Mouse (Mus musculus) forebrain, embryonic 14.5 days (tissue): ENCODE data around the gene Tal1. TPM values are rescaled to one million over a fixed set of nuclear protein-coding genes. Genes with fewer than 3 reads are reported as not detected.

ENCODE experiments used
- ATAC-seq: fragments of 200-750 bp; cut with Nextera tagmentation; 2 replicates; pipeline ENCODE4 v1.8.0; 2017; ENCODE audit warnings: mild to moderate bottlenecking, moderate library complexity
- DNase-seq: peaks from one replicate; pipeline ENCODE4 v3.0.0-alpha.2; 2015; ENCODE audit warnings: low spot score
- H3K27ac ChIP-seq: fragments of 300-500 bp; sonication (generic); 2 replicates; pipeline ENCODE4 v1.5.1; 2014; ENCODE audit warnings: low read depth, mild to moderate bottlenecking, control low read depth, low read length, moderate library complexity
- H3K27me3 ChIP-seq: fragments of 300-500 bp; sonication (generic); replicated peaks from 2 replicates; pipeline ENCODE4 v1.6.1; 2014; ENCODE audit warnings: low read length, control low read depth, mixed read lengths; ENCODE audit not compliant: control insufficient read depth, insufficient read depth
- H3K36me3 ChIP-seq: fragments of 300-500 bp; sonication (generic); 2 replicates; pipeline ENCODE4 v1.6.1; 2014; ENCODE audit warnings: low read length, control low read depth; ENCODE audit not compliant: control insufficient read depth, insufficient read depth
- H3K4me1 ChIP-seq: fragments of 300-500 bp; sonication (generic); 2 replicates; pipeline ENCODE4 v1.6.1; 2014; ENCODE audit warnings: antibody characterized with exemption, low read length, control low read depth; ENCODE audit not compliant: control insufficient read depth, insufficient read depth
- H3K4me2 ChIP-seq: fragments of 300-500 bp; sonication (generic); 2 replicates; pipeline ENCODE4 v1.6.1; 2014; ENCODE audit warnings: mild to moderate bottlenecking, control low read depth, low read length
- H3K4me3 ChIP-seq: fragments of 300-500 bp; sonication (generic); 2 replicates; pipeline ENCODE4 v1.5.1; 2014; ENCODE audit warnings: low read depth, low read length, control low read depth
- H3K9ac ChIP-seq: fragments of 300-500 bp; sonication (generic); 2 replicates; pipeline ENCODE4 v1.6.1; 2014; ENCODE audit warnings: mild to moderate bottlenecking, low read length, control low read depth, moderate library complexity
- H3K9me3 ChIP-seq: fragments of 300-500 bp; sonication (generic); replicated peaks from 2 replicates; pipeline ENCODE4 v1.6.1; 2016; ENCODE audit warnings: low read length, control low read depth, mixed read lengths; ENCODE audit not compliant: control insufficient read depth
- WGBS: fragments of 180-500 bp; shearing (Covaris S2); extraction: QIAGEN DNeasy Blood & Tissue Kit; methylation state at CpG from one replicate; pipeline ENCODE4 v1.1.7; 2014; 5-methylcytosine and 5-hydroxymethylcytosine counted together
- polyA plus RNA-seq: library from polyadenylated mRNA; unstranded; fragments of >200 nt; fragmentation: Nextera tagmentation; extraction: Ambion mirVana; gene quantifications from 2 replicates; pipeline ENCODE4 v1.2.1, GENCODE M21; 2014

Tal1 gene
- polyA plus RNA-seq, 1 experiment from 2014 or later = 1.0 TPM

- Histone ChIP-seq H3K27ac (no peak overlapping the region), H3K4me3 (no peak overlapping the region), H3K27me3 (peaks cover 21% of the 10 kb centered on the region), H3K4me1 (peaks cover 4% of the 10 kb centered on the region; the same call in 1 of the 2 replicates), H3K9me3 (no peaks in the 10 kb centered on the region), H3K4me2 (no peak overlapping the region), H3K9ac (no peak overlapping the region), H3K36me3 (no peaks in the 10 kb centered on the region)
- DNase-seq (no peak), ATAC-seq (no peak)
- WGBS = 75% methylated on average over 4 of the region's 4 CpGs
Measured at GRCm38 (mm10) chr4:115093331-115093864, 37.2 kb downstream of the Tal1 start.

GRCm38 (mm10) chr4:115094056-115094455, 37.8 kb downstream of the Tal1 start:
- Histone ChIP-seq H3K4me1 (peaks cover 4% of the 10 kb centered on the region; the same call in 1 of the 2 replicates), H3K4me3 (no peak overlapping the region), H3K27me3 (peaks cover 21% of the 10 kb centered on the region), H3K36me3 (no peaks in the 10 kb centered on the region), H3K27ac (no peak overlapping the region), H3K9ac (no peak overlapping the region), H3K9me3 (no peaks in the 10 kb centered on the region), H3K4me2 (no peak overlapping the region)
- no peak for ATAC-seq
- no peak for DNase-seq
- WGBS = 60% methylated on average over 2 of the region's 2 CpGs

DNA sequence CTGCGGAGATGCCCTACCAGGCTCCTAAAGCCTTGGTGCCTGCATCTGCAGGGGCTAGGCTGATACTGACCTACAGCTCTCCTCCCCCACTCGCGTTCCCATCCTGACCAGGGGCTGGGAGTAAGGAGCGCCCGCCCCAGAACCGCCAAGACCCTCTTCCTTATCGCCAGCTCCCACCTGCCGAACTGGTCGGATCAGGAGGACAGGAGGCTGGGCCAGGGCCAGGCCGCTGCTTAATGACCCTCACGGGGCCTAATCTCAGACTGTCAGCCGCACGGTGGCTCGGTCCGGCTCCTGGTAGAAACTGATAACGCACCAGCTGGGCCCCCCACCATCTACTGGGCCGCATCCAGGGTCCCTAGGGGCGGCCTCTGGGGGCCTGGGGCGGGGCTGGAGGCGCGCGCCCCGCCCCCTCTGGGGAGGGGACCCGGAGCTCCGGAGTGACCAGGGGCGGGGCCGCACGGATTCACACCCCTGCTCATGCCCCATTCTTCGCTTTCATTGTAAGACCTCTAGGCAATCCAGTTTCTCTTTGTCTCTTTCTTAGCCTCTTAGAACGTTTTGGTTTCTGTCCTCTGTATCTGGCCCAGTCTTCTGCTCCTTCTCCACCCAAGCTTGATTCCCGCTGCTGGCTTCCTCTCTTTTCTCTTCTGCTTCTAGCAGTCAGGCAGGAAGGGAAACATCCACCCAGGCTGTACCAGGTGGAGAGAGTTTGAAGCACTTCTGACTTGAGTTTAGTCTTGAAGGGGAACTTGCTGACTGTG, 39.6 kb downstream of the Tal1 start:
- H3K27ac ChIP-seq = no peak overlapping the region

GRCm38 (mm10) chr4:115096435-115097145, 40.4 kb downstream of the Tal1 start:
- Histone ChIP-seq H3K9ac (no peak overlapping the region), H3K9me3 (no peaks in the 10 kb centered on the region), H3K4me2 (peak overlapping the region; percentile 69), H3K4me1 (peaks cover 4% of the 10 kb centered on the region; the same call in 1 of the 2 replicates), H3K27ac (no peak overlapping the region), H3K36me3 (no peaks in the 10 kb centered on the region), H3K4me3 (peak overlapping the region; percentile 33; the same call in 1 of the 2 replicates), H3K27me3 (peaks cover 21% of the 10 kb centered on the region)
- DNase-seq (no peak), ATAC-seq (peak; percentile 42; the same call in 1 of the 2 replicates)
- WGBS = 13% methylated on average over 11 of the region's 11 CpGs

More for the DNA sequence above, 39.6 kb downstream of the Tal1 start:
- Histone ChIP-seq H3K9me3 (no peaks in the 10 kb centered on the region), H3K27me3 (peaks cover 21% of the 10 kb centered on the region), H3K4me2 (peak overlapping the region; percentile 69), H3K9ac (peak overlapping the region; percentile 65), H3K4me1 (peaks cover 4% of the 10 kb centered on the region; the same call in 1 of the 2 replicates), H3K36me3 (no peaks in the 10 kb centered on the region), H3K4me3 (peak overlapping the region; percentile 33)
- DNase-seq = no peak
- ATAC-seq = peak; percentile 51
- 3% methylated on average over 29 of the region's 31 CpGs for WGBS

GRCm38 (mm10) chr4:115097146-115097496, 40.9 kb downstream of the Tal1 start:
- Histone ChIP-seq H3K27me3 (peaks cover 21% of the 10 kb centered on the region), H3K9ac (no peak overlapping the region)

GRCm38 (mm10) chr4:115101682-115102081, 45.5 kb downstream of the Tal1 start:
- Histone ChIP-seq H3K36me3 (no peaks in the 10 kb centered on the region), H3K27ac (no peak overlapping the region), H3K9ac (no peak overlapping the region), H3K27me3 (peaks cover 4% of the 10 kb centered on the region; the same call in 1 of the 2 replicates), H3K9me3 (no peaks in the 10 kb centered on the region), H3K4me3 (no peak overlapping the region), H3K4me2 (no peak overlapping the region), H3K4me1 (no peaks in the 10 kb centered on the region)
- DNase-seq = peak; percentile 90
- peak; percentile 82; the same call in 1 of the 2 replicates for ATAC-seq
- WGBS = 37% methylated on average over 6 of the region's 6 CpGs

More at GRCm38 (mm10) chr4:115097146-115097496, 40.9 kb downstream of the Tal1 start:
- H3K27ac ChIP-seq = no peak overlapping the region
- under 1% methylated on average over 6 of the region's 6 CpGs for WGBS
- no peak overlapping the region for H3K4me3 ChIP-seq
- peak overlapping the region; percentile 33 for H3K4me2 ChIP-seq
- ATAC-seq (no peak), DNase-seq (peak; percentile 37)
- H3K4me1 ChIP-seq = peaks cover 4% of the 10 kb centered on the region; the same call in 1 of the 2 replicates
- no peaks in the 10 kb centered on the region for H3K9me3 ChIP-seq
- H3K36me3 ChIP-seq = no peaks in the 10 kb centered on the region

DNA sequence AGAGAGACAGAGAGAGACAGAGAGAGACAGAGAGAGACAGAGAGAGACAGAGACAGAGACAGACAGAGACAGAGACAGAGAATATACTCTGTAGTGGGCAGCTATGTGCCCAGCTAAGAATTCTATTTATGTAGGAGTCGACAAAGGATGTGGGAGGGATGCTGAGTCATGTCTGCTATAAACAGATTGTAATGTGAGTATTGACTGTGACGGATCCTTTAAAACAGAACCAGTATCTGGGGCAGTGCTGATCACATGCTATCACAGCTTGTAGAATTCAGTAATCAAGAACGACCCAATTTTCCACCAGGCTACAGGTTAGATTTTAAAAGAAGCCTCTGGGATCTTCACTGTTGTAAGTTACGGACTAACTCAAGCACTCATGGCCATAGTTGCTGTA, 47.3 kb downstream of the Tal1 start:
- Histone ChIP-seq H3K4me1 (no peaks in the 10 kb centered on the region), H3K4me2 (no peak overlapping the region)

DNA sequence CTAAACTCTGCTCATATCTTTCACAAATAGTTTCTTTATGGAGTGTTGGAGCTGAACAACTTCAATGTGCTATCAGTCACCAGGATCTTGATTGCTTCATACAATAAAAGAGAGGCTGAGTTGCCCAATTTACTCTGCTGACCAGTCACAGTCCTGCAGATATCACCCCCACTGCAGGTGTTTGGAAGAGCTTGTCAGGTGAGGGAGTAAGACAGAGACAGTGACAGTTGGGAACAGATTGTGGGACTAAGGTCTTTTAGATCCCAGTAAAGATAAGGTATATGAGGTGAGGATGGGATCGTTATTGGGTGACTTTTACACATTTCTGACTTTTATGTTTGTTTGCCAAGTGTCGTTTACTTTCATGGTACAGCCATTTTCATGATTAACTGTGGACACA, 54.9 kb downstream of the Tal1 start:
- Histone ChIP-seq H3K4me2 (no peak overlapping the region), H3K4me1 (no peaks in the 10 kb centered on the region), H3K27me3 (0 out of 2 replicates have a peak, but pooled peaks cover 2% of the 10 kb centered on the region), H3K9me3 (no peaks in the 10 kb centered on the region), H3K4me3 (no peak overlapping the region), H3K36me3 (no peaks in the 10 kb centered on the region), H3K27ac (no peak overlapping the region), H3K9ac (no peak overlapping the region)
- 73% methylated on average over 2 of the region's 2 CpGs for WGBS
- DNase-seq (no peak), ATAC-seq (no peak)

More for the DNA sequence above, 47.3 kb downstream of the Tal1 start:
- no peak overlapping the region for H3K9ac ChIP-seq
- no peaks in the 10 kb centered on the region for H3K36me3 ChIP-seq
- H3K9me3 ChIP-seq = no peaks in the 10 kb centered on the region
- DNase-seq (no peak), ATAC-seq (no peak)
- no peaks in the 10 kb centered on the region for H3K27me3 ChIP-seq
- no peak overlapping the region for H3K27ac ChIP-seq
- no peak overlapping the region for H3K4me3 ChIP-seq
- 57% methylated on average over 4 of the region's 4 CpGs for WGBS
